ENCODE assay signal across 21 mouse cellular contexts in the genomic region with DNA sequence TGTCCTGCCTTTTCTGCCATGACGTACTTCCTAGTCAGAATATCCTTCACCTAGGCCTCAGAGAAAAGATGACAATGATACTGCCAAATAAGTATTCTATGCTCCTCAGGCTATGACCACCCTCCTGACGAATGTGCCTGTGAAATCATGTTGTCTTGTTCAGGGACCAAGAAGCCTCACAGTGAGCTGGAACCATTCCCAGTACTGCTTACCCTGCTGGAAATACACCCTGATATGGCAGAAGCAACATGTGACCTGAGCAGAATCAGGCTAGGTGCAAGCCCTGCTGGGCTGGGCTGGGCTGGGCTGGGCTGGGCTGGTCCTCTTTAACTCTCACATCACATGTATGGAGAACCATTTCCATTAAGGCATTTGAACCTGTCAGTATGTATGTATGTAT.
A peak's percentile ranks its signal among the peaks of the same experiment; 100 is the strongest.
DNase-seq lines count a peak whose midpoint lies in the region; ATAC-seq lines count a peak whose summit lies in the region.
"Had no signal": no experiment of that assay in that cellular context is flagged by ENCODE, and none has a peak within 500 bp of the region (broad histone marks: within the 10 kb centered on the region; RNA-seq: fewer than 3 reads in every experiment).

No protein-coding gene starts in this region.

- WGBS in forebrain, embryonic 13.5 days, result 70% methylated on average over 2 of the region's 2 CpGs
- 88% methylated on average over 2 of the region's 2 CpGs for WGBS in forebrain, embryonic 10.5 days
- 31% methylated on average over 2 of the region's 2 CpGs for WGBS in heart, embryonic 15.5 days
- WGBS in forebrain, embryonic 16.5 days, result 54% methylated on average over 2 of the region's 2 CpGs

- peak overlapping the region; percentile 44 for H3K27ac ChIP-seq in forebrain, embryonic 13.5 days
- H3K27ac ChIP-seq in forebrain, embryonic 10.5 days, result no peak overlapping the region
- H3K27ac ChIP-seq in heart, embryonic 15.5 days, result peak overlapping the region; percentile 77
- H3K27ac ChIP-seq in forebrain, embryonic 16.5 days (ENCODE audit: low read length), result peak overlapping the region; percentile 49; the same call in 1 of the 2 replicates
- H3K27ac ChIP-seq: embryonic facial prominence, embryonic 10.5 days; hindbrain, embryonic 14.5 days; layer of hippocampus, adult 2 months; midbrain, embryonic 12.5 days; stomach, embryonic 15.5 days had no signal

- peaks cover 44% of the 10 kb centered on the region for H3K4me1 ChIP-seq in forebrain, embryonic 13.5 days
- peaks cover 14% of the 10 kb centered on the region for H3K4me1 ChIP-seq in forebrain, embryonic 10.5 days
- peaks cover 4% of the 10 kb centered on the region for H3K4me1 ChIP-seq in heart, embryonic 15.5 days (replicated peaks)
- H3K4me1 ChIP-seq in forebrain, embryonic 16.5 days (replicated peaks; ENCODE audit: control insufficient read depth, insufficient read depth, low read length), result peaks cover 18% of the 10 kb centered on the region
- H3K4me1 ChIP-seq: embryonic facial prominence, embryonic 10.5 days; stomach, embryonic 15.5 days had no signal

- H3K4me2 ChIP-seq in forebrain, embryonic 13.5 days, result no peak overlapping the region
- no peak overlapping the region for H3K4me2 ChIP-seq in heart, embryonic 15.5 days
- no peak overlapping the region for H3K4me2 ChIP-seq in forebrain, embryonic 16.5 days (ENCODE audit: low read length)
- H3K4me2 ChIP-seq: hindbrain, embryonic 14.5 days; liver, embryonic 11.5 days; midbrain, embryonic 12.5 days; stomach, embryonic 15.5 days had no signal

- H3K36me3 ChIP-seq in forebrain, embryonic 13.5 days (ENCODE audit: poor library complexity, severe bottlenecking), result no peaks in the 10 kb centered on the region
- H3K36me3 ChIP-seq in forebrain, embryonic 10.5 days (replicated peaks), result no peaks in the 10 kb centered on the region
- H3K36me3 ChIP-seq in heart, embryonic 15.5 days, result no peaks in the 10 kb centered on the region
- no peaks in the 10 kb centered on the region for H3K36me3 ChIP-seq in forebrain, embryonic 16.5 days (ENCODE audit: control insufficient read depth, insufficient read depth)
- H3K36me3 ChIP-seq: embryonic facial prominence, embryonic 10.5 days; midbrain, embryonic 12.5 days; stomach, embryonic 15.5 days had no signal

- no peak for ATAC-seq in forebrain, embryonic 13.5 days
- ATAC-seq in heart, embryonic 15.5 days (replicated peaks; ENCODE audit: insufficient number of reproducible peaks, insufficient read depth, low FRiP score, low read depth), result peak; percentile 89
- no peak for ATAC-seq in forebrain, embryonic 16.5 days
- ATAC-seq: activated CD4-positive, CD25-positive, alpha-beta regulatory T cell, adult 4 months; liver, postnatal 0 days had no signal

- no peak overlapping the region for H3K9ac ChIP-seq in forebrain, embryonic 13.5 days
- no peak overlapping the region for H3K9ac ChIP-seq in heart, embryonic 15.5 days
- H3K9ac ChIP-seq in forebrain, embryonic 16.5 days (replicated peaks; ENCODE audit: low read depth, low read length), result no peak overlapping the region
- H3K9ac ChIP-seq: hindbrain, embryonic 14.5 days; liver, postnatal 0 days; midbrain, embryonic 12.5 days; stomach, embryonic 15.5 days had no signal

- no peak for DNase-seq in forebrain, embryonic 10.5 days (ENCODE audit: extremely low spot score, low spot score)
- no peak for DNase-seq in heart, postnatal 25 days (ENCODE audit: low spot score)
- peak; percentile 13 to 29 for DNase-seq in heart, postnatal 14 days
- no peak for DNase-seq in urinary bladder, postnatal 36 days (ENCODE audit: low spot score in 2 of 2)
- DNase-seq: adrenal gland, adult 8-10 months; gastrocnemius, postnatal 36 days; kidney, postnatal 25 days; liver, postnatal 0 days; lung, postnatal 10 days; thymus, adult 18-20 months; thymus, postnatal 4 days had no signal

- H3K4me3 ChIP-seq in forebrain, embryonic 13.5 days, result no peak overlapping the region
- H3K4me3 ChIP-seq in forebrain, embryonic 10.5 days, result no peak overlapping the region
- no peak overlapping the region for H3K4me3 ChIP-seq in heart, embryonic 15.5 days
- H3K4me3 ChIP-seq in forebrain, embryonic 16.5 days (replicated peaks; ENCODE audit: low read length), result no peak overlapping the region
- H3K4me3 ChIP-seq: embryonic facial prominence, embryonic 10.5 days; layer of hippocampus, adult 2 months; midbrain, embryonic 12.5 days; stomach, embryonic 15.5 days had no signal

- H3K9me3 ChIP-seq in forebrain, embryonic 13.5 days (replicated peaks), result no peaks in the 10 kb centered on the region
- H3K9me3 ChIP-seq in forebrain, embryonic 10.5 days, result no peaks in the 10 kb centered on the region; the same call in 1 of the 2 replicates
- H3K9me3 ChIP-seq in heart, embryonic 15.5 days (replicated peaks), result no peaks in the 10 kb centered on the region
- no peaks in the 10 kb centered on the region for H3K9me3 ChIP-seq in forebrain, embryonic 16.5 days (ENCODE audit: control insufficient read depth, low read length)
- H3K9me3 ChIP-seq: embryonic facial prominence, embryonic 10.5 days; midbrain, embryonic 12.5 days; stomach, embryonic 15.5 days had no signal

- H3K27me3 ChIP-seq in forebrain, embryonic 13.5 days, result no peaks in the 10 kb centered on the region
- H3K27me3 ChIP-seq in forebrain, embryonic 10.5 days (ENCODE audit: poor library complexity, severe bottlenecking), result no peaks in the 10 kb centered on the region
- H3K27me3 ChIP-seq in heart, embryonic 15.5 days, result no peaks in the 10 kb centered on the region
- H3K27me3 ChIP-seq in forebrain, embryonic 16.5 days (replicated peaks; ENCODE audit: control insufficient read depth, insufficient read depth, low read length), result no peaks in the 10 kb centered on the region
- H3K27me3 ChIP-seq: midbrain, embryonic 12.5 days; stomach, embryonic 15.5 days had no signal

- intact Hi-C loops in heart, postnatal 25 days (cut with DNase I), result no loop called here
- intact Hi-C loops in heart, postnatal 14 days (cut with DNase I), result no loop called here

Comparison
In these comparisons a context has a peak if more than half of its experiments do, and no peak if none do; other contexts are left out.
1. DNase-seq: peak in heart, postnatal 14 days (2 of 2); none in forebrain, embryonic 10.5 days (single experiment), heart, postnatal 25 days (single experiment) and urinary bladder, postnatal 36 days (0 of 2).